Mouse (Mus musculus): ENCODE data around the gene Tex2.

DNA sequence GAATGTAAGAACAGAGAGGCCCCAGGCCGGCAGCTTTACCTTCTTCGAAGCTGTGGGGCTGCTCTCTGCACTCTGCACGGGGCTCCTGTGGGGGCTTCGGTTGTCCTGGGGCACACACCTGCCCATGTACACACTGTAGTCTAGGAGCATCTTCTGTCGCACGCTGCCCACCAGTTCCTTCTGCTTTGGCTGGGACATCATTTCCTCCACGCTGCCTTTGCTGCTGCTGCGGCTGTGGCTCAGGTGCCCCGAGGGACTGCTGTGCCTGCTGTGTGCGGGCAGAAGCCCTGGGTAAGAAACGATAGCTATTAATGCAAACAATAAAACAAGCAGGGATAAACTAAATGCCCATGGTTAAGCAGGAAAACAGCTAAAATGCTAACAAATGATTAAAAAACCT, 69.1 kb downstream of the Tex2 start:
- TF ChIP-seq CTCF (IDR thresholded peaks at IDR 0.05; ENCODE audit: borderline replicate concordance, extremely low read depth, insufficient read depth, insufficient read length) (no peak), POLR2A (IDR thresholded peaks at IDR 0.05; ENCODE audit: borderline replicate concordance, extremely low read depth, insufficient read depth, insufficient read length, poor library complexity, severe bottlenecking) (no peak)

Measured in brain, embryonic 14.5 days (tissue).